Mouse (Mus musculus) 3T3-L1 (cell line): ENCODE data around the gene Plekha5.
"Not testable (repeated sequence)": the region's sequence is repeated elsewhere in the genome, so short reads cannot be mapped to it uniquely, and the experiment has no call there.

Experiments used
- DNase-seq: peaks from one replicate; pipeline ENCODE4 v3.0.0-alpha.2; 2015; ENCODE audit warnings: low read depth, low spot score

The Plekha5 gene

GRCm38 (mm10) chr6:140523600-140523999 lies 99.7 kb downstream of the Plekha5 start:
- no peak for DNase-seq

GRCm38 (mm10) chr6:140528414-140528813 lies 104.6 kb downstream of the Plekha5 start:
- DNase-seq, result no peak

GRCm38 (mm10) chr6:140532858-140533257 lies 109.0 kb downstream of the Plekha5 start:
- DNase-seq, result not testable (repeated sequence)

GRCm38 (mm10) chr6:140533606-140534005 lies 109.8 kb downstream of the Plekha5 start:
- DNase-seq, result no peak

GRCm38 (mm10) chr6:140535504-140535903 lies 111.7 kb downstream of the Plekha5 start:
- DNase-seq, result peak; percentile 52

- DNase-seq, result peak; percentile 22
Observed at GRCm38 (mm10) chr6:140541919-140542318, 118.1 kb downstream of the Plekha5 start.

- peak; percentile 18 for DNase-seq
Observed at GRCm38 (mm10) chr6:140543005-140543794, 119.3 kb downstream of the Plekha5 start.

GRCm38 (mm10) chr6:140546095-140546494 lies 122.2 kb downstream of the Plekha5 start:
- DNase-seq, result no peak

- DNase-seq, result peak; percentile 63
Observed at GRCm38 (mm10) chr6:140546648-140547201, 122.9 kb downstream of the Plekha5 start.

GRCm38 (mm10) chr6:140547203-140547944 lies 123.5 kb downstream of the Plekha5 start:
- peak; percentile 75 for DNase-seq

- DNase-seq, result peak; percentile 97
Observed at GRCm38 (mm10) chr6:140548082-140548769, 124.4 kb downstream of the Plekha5 start.

GRCm38 (mm10) chr6:140550741-140551140 lies 126.9 kb downstream of the Plekha5 start:
- peak; percentile 45 for DNase-seq

- DNase-seq, result peak; percentile 83
Observed at GRCm38 (mm10) chr6:140554261-140554660, 130.4 kb downstream of the Plekha5 start.

GRCm38 (mm10) chr6:140559411-140559810 lies 135.6 kb downstream of the Plekha5 start:
- DNase-seq, result no peak

- peak; percentile 74 for DNase-seq
Observed at GRCm38 (mm10) chr6:140561151-140561916, 137.5 kb downstream of the Plekha5 start.

GRCm38 (mm10) chr6:140561917-140562590 lies 138.2 kb downstream of the Plekha5 start:
- peak; percentile 81 for DNase-seq

- no peak for DNase-seq
Observed at GRCm38 (mm10) chr6:140567199-140567598, 143.3 kb downstream of the Plekha5 start.

- DNase-seq, result peak; percentile 65
Observed at GRCm38 (mm10) chr6:140567897-140568296, 144.0 kb downstream of the Plekha5 start.

GRCm38 (mm10) chr6:140570152-140570551 lies 146.3 kb downstream of the Plekha5 start:
- DNase-seq, result no peak

GRCm38 (mm10) chr6:140574943-140575342 lies 151.1 kb downstream of the Plekha5 start:
- no peak for DNase-seq
